Mouse (Mus musculus) kidney, adult 2 months (tissue): ENCODE data around the gene Antxr1. TPM values are rescaled to one million over a fixed set of nuclear protein-coding genes. Genes with fewer than 3 reads are reported as not detected.

Experiments used
- DNase-seq: peaks from one replicate; pipeline ENCODE4 v3.0.0; 2021
- H3K27ac ChIP-seq: fragments of 200-500 bp; 2 replicates; pipeline ENCODE4 v1.5.1; 2012; ENCODE audit warnings: low read depth, low read length, control low read depth, inconsistent platforms; ENCODE audit not compliant: insufficient read depth
- H3K27me3 ChIP-seq: fragments of 200-500 bp; replicated peaks from 2 replicates; pipeline ENCODE4 v1.6.1; 2012; ENCODE audit warnings: mild to moderate bottlenecking, moderate library complexity, low read length, inconsistent platforms; ENCODE audit not compliant: control insufficient read depth, insufficient read depth
- H3K36me3 ChIP-seq: fragments of 200-500 bp; 2 replicates; pipeline ENCODE4 v1.6.1; 2012; ENCODE audit warnings: mild to moderate bottlenecking, moderate library complexity, low read length, inconsistent platforms; ENCODE audit not compliant: control insufficient read depth, insufficient read depth
- H3K4me1 ChIP-seq: fragments of 200-500 bp; 2 replicates; pipeline ENCODE4 v1.6.1; 2011; ENCODE audit warnings: low read length; ENCODE audit not compliant: control insufficient read depth, insufficient read depth
- H3K4me3 ChIP-seq: fragments of 200-500 bp; 2 replicates; pipeline ENCODE4 v1.5.1; 2011; ENCODE audit warnings: mild to moderate bottlenecking, low read depth, low read length, control low read depth; ENCODE audit not compliant: insufficient read depth
- CTCF ChIP-seq: fragments of 200-500 bp; conservative IDR thresholded peaks from 2 replicates; pipeline ENCODE4 v1.5.1; 2011; ENCODE audit warnings: low read depth, mild to moderate bottlenecking, control low read depth, low read length, moderate library complexity, mixed read lengths; ENCODE audit not compliant: insufficient read depth, insufficient read length
- POLR2A ChIP-seq: fragments of 200-500 bp; IDR thresholded peaks from one replicate; pipeline ENCODE4 v1.6.1; 2011; ENCODE audit warnings: low read depth, low read length, control low read depth
- WGBS: fragments of 180-500 bp; shearing (Covaris S2); methylation state at CpG from one replicate; pipeline ENCODE4 v1.1.7; 2018; 5-methylcytosine and 5-hydroxymethylcytosine counted together
- polyA plus RNA-seq: library from polyadenylated mRNA; depleted of rRNA; stranded (reverse); fragments of >200 nt; gene quantifications from 2 replicates; pipeline ENCODE4 v1.2.3, GENCODE M21; 2012

Gene Antxr1
- polyA plus RNA-seq, 1 experiment: 2.0 TPM

DNA sequence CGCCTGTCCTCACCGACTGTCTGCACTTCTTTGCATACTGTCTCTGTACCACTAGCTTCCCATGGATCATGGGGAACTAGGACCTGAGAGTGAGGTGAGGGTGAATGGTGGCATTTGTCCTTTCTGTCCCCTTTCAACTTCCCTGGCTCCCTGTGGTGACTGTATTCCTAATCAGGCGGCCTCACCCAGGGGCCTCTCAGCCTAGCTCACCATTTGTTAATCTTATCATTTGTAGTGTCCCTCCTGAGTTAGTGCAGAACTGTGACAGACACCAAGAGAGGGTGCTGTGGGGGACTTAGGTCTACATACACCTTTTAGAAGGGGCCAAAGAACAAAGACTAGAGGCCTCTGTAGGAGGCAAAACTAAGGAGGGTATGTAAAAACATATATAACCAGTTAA lies 151.2 kb downstream of the Antxr1 start:
- no peak for TF ChIP-seq CTCF
- no peak for TF ChIP-seq POLR2A
- Histone ChIP-seq H3K4me3 (no peak overlapping the region), H3K27me3 (no peaks in the 10 kb centered on the region), H3K36me3 (no peaks in the 10 kb centered on the region), H3K27ac (no peak overlapping the region), H3K4me1 (no peaks in the 10 kb centered on the region)
- 88% methylated on average over 3 of the region's 3 CpGs for WGBS
- DNase-seq: no peak

DNA sequence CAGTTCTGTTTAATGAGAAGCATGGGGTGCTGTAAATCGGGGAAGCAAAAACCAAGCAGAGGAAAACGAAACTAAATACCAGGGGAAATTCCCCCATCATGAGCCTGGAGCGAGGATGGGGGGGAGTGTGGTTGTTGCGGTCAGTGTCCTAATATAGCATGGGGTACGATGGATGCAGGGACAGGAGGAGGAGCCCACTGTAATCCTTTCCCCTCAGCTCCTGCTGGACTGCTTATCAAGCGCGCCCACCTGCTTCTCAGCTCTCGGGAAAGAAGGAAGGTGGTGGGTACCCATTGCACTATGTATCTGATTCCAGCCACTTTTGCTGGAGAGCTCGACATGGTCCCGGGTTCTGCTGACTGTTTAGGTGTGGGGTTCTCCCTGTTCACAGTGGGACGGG lies 151.6 kb downstream of the Antxr1 start:
- H3K4me3 ChIP-seq: no peak overlapping the region
- DNase-seq: no peak
- TF ChIP-seq CTCF: no peak
- no peak for TF ChIP-seq POLR2A
- H3K27ac ChIP-seq: no peak overlapping the region
- WGBS: 82% methylated on average over 11 of the region's 11 CpGs
- no peaks in the 10 kb centered on the region for H3K36me3 ChIP-seq
- no peaks in the 10 kb centered on the region for H3K27me3 ChIP-seq
- no peaks in the 10 kb centered on the region for H3K4me1 ChIP-seq

DNA sequence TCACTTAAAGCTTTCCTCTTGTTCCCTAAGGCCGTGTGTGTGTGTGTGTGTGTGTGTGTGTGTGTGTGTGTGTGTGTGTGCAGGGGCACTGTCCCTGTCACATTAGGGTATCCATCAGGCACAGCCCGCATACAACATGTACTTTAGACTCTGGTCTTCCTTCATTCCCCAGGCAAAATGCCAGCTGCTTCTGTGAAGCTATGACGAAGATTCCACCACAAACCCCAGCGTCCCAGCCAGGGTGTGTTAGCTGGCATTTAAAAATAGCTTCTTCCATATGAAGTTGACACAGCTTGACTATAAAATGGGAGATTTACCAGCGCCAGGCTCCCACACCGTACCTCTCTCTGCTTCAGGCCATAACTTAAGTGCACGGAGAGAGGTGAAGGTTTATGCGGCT lies 152.5 kb downstream of the Antxr1 start:
- H3K36me3 ChIP-seq: no peaks in the 10 kb centered on the region
- no peak for TF ChIP-seq POLR2A
- TF ChIP-seq CTCF: no peak
- H3K27ac ChIP-seq: no peak overlapping the region
- H3K4me1 ChIP-seq: no peaks in the 10 kb centered on the region
- DNase-seq: peak; percentile 79
- 56% methylated on average over 8 of the region's 8 CpGs for WGBS
- no peaks in the 10 kb centered on the region for H3K27me3 ChIP-seq
- H3K4me3 ChIP-seq: no peak overlapping the region

DNA sequence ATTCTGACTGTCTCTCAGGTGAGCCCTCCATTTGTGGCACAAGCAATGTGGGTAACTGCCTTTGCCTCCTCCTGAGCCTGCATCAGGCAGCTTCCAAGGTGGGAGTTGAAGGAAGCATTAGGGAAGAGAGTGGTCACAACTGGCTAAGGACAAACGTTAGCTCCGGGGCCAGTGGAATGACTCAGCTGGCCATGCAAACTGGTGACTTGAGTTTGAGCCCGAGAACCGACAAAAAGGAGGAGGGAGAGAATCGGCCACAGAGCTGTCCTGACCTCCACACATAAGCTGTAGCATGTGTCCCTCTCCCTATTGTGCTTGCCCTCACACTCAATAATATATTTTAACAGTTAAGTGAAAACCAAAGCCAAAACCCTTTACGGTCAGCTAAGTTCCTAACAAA lies 152.9 kb downstream of the Antxr1 start:
- no peak overlapping the region for H3K27ac ChIP-seq
- no peak for TF ChIP-seq CTCF
- TF ChIP-seq POLR2A: no peak
- H3K36me3 ChIP-seq: no peaks in the 10 kb centered on the region
- no peak overlapping the region for H3K4me3 ChIP-seq
- no peaks in the 10 kb centered on the region for H3K4me1 ChIP-seq
- DNase-seq: no peak
- no peaks in the 10 kb centered on the region for H3K27me3 ChIP-seq
- 52% methylated on average over 6 of the region's 6 CpGs for WGBS

DNA sequence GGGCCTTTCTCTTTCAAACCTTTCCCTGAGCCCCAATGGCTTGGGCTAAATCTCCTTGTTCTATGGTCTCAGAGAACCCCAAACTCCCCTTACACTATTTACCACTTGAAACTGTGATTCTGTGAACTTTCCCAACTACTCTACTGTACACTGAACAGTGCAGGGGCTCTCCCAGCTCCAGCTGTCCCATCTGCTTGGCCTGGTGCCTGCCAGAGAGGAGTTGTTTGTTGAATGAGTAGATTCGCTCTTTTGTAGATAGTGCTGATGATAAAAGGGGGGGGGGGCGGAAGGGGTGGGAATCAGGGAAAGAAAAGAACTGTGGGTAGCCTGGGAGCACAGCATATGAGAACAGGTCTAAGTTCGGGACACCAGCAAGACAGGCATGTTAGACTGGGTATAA lies 164.2 kb downstream of the Antxr1 start:
- TF ChIP-seq CTCF (no peak), POLR2A (no peak)
- no peak overlapping the region for H3K27ac ChIP-seq
- no peaks in the 10 kb centered on the region for H3K36me3 ChIP-seq
- DNase-seq: no peak
- no peaks in the 10 kb centered on the region for H3K27me3 ChIP-seq
- H3K4me3 ChIP-seq: no peak overlapping the region
- 90% methylated on average over 3 of the region's 3 CpGs for WGBS
- H3K4me1 ChIP-seq: no peaks in the 10 kb centered on the region

DNA sequence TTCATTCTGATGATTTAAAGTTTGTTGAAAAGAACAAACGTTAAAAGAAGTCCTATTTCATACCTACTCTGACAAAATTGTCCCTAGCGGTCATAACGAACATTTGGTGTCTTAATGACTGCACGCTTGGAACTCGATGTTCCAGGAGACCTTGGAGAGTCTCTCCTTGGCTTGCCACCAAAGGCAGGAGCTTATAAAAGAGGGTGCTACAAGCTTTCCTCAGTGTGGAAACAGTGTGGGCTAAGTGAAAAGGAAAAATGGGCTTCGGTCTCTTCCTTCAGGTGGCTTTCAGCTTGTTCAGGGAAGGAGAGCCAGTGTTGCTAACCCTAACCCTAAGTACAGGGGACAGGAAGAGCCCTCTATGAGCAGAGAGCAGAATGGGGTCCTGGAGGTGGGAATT lies 164.7 kb downstream of the Antxr1 start:
- Histone ChIP-seq H3K27me3 (no peaks in the 10 kb centered on the region), H3K27ac (no peak overlapping the region), H3K4me1 (no peaks in the 10 kb centered on the region), H3K36me3 (no peaks in the 10 kb centered on the region), H3K4me3 (no peak overlapping the region)
- 72% methylated on average over 6 of the region's 6 CpGs for WGBS
- TF ChIP-seq CTCF (no peak), POLR2A (no peak)
- peak; percentile 36 for DNase-seq

DNA sequence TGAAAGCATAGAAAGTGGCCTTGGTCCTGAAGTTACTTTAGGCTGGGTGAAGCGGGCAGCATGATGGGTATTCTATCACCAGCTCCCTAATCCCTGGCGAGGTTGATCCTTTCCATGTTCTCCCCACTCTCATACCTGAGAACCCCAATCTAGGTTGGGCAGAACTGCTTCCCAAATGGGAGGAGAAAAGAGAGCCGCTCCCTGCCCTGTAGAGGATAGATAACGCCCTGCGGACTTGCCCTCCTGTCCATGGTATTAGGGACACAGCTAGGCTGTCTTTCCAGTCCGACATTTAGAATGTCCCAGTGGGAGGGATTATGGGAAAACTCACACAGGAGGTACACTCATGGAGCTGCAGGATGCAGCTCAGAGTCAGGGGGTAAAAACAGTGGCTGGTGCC lies 165.3 kb downstream of the Antxr1 start:
- TF ChIP-seq CTCF: no peak
- TF ChIP-seq POLR2A: no peak
- WGBS: 92% methylated on average over 6 of the region's 6 CpGs
- no peak overlapping the region for H3K4me3 ChIP-seq
- DNase-seq: no peak
- no peaks in the 10 kb centered on the region for H3K36me3 ChIP-seq
- no peaks in the 10 kb centered on the region for H3K4me1 ChIP-seq
- H3K27me3 ChIP-seq: no peaks in the 10 kb centered on the region
- H3K27ac ChIP-seq: no peak overlapping the region

DNA sequence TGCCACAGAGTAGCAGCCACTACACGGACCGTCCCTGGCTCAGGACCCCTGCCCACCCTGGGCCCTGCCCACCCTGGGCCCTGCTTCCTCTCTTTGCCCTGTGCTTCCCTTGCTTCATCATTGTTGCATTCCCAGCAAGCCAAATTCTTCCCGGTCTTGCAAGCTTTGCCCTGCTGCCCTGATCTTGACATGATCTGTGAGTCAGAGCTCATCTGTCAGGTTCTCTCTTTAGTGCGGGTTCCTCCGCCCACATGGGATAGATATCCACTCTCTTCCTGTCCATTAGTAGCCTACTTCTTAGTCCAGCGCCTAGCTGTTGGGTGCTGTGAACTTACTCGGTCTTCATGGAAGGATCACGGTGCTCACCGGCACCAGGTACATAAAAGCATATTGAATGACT lies 167.6 kb downstream of the Antxr1 start:
- TF ChIP-seq POLR2A: no peak
- no peak for TF ChIP-seq CTCF
- Histone ChIP-seq H3K4me1 (no peaks in the 10 kb centered on the region), H3K27ac (no peak overlapping the region), H3K4me3 (no peak overlapping the region), H3K27me3 (no peaks in the 10 kb centered on the region), H3K36me3 (no peaks in the 10 kb centered on the region)
- 84% methylated on average over 9 of the region's 9 CpGs for WGBS
- DNase-seq: no peak
